Mouse (Mus musculus): Measurements from ENCODE around the gene Ifitm1.
"Not testable (repeated sequence)": the region's sequence is repeated elsewhere in the genome, so short reads cannot be mapped to it uniquely, and the experiment has no call there.

The Ifitm1 gene

DNA sequence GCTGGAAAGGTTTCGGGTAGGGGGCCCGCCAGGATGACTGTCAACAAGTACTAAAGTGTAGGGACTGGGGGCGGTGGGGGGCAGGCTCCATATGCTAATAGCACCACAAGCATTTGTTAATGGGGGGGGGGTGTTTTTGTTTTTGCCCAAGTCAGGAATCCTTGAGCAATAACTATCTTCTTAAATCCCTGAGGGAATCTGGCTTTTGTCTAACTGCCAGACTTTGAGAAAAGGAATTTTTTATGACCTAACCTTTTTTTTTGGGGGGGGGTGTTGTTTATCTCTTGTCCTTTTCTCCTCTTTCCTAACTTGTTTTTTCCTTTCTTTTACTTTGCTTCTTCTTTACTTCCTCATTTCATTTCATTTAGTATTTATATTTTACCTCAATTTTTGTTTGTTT, 8.4 kb downstream of the Ifitm1 start:
- no peak for DNase-seq (ENCODE audit: low spot score)

DNA sequence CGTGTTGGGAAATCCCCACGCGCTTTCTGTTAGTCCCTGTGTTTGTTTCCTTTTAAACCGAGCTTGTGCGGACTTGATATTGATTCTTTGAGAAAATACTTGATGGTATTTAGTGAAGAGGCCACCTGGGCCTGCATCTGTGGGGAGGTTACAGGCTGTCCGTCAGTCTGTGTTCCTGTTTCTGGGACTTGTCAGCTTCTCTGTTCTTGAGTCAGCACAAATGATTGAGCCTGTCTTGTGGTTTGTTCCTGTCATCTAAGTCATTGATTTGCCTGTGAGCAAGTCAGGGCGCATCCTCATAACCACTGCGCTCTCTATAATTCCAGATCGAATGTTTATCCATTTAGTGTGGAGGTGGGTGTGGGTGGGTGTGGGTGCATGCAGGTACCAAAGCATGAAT, 9.7 kb downstream of the Ifitm1 start:
- DNase-seq (ENCODE audit: low spot score) = not testable (repeated sequence)

GRCm38 (mm10) chr7:140981704-140982103, 14.7 kb downstream of the Ifitm1 start:
- DNase-seq (ENCODE audit: low spot score) = no peak

- no peak for DNase-seq (ENCODE audit: low spot score)
These were observed 15.9 kb downstream of the Ifitm1 start for GRCm38 (mm10) chr7:140982971-140983370.

GRCm38 (mm10) chr7:140987182-140988138, 20.4 kb downstream of the Ifitm1 start:
- DNase-seq (ENCODE audit: low spot score) = no peak

GRCm38 (mm10) chr7:140989022-140989421, 22.0 kb downstream of the Ifitm1 start:
- no peak for DNase-seq (ENCODE audit: low spot score)

DNA sequence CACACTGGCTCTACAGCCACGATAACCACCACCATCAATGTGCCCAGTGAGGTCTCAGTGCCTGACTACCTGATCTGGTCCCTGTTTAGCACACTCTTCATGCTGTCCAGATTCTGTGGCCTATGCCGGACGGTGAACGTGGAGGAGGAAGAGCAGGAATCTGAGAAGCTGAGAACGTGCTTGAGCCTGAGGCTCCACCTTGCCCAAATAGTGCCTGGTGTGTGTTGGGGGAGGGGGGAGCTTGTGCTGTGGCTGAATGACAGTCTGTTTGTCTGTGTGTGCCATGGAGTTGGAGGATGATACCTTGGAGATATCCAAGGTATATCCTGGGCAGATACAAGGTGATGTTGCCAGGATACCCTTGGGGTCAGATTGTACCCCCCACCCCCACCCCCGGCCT, 23.2 kb downstream of the Ifitm1 start:
- DNase-seq (ENCODE audit: low spot score) = no peak

DNA sequence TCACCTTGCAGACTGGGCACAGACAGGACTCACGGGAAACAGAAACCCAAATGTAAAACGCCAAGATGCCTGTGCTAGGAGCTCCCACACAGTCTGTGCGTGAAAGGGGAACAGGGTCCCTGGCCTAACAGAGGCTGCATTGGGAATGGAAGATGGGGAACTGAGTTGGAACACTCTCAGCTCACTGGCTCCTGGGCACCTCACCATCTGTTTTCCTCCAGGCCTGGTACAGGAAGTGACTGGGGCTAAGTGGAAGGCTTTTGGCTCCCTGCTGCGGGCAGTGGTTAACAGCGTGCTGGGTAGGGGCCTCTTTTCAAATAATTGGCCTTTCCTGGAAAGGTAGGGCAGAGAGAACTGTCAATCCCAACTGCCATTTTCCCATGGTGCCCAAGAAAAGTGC, 23.6 kb downstream of the Ifitm1 start:
- DNase-seq (ENCODE audit: low spot score) = no peak

- no peak for DNase-seq (ENCODE audit: low spot score)
These were observed 24.2 kb downstream of the Ifitm1 start for GRCm38 (mm10) chr7:140991117-140991689.

GRCm38 (mm10) chr7:140997817-140998216, 30.8 kb downstream of the Ifitm1 start:
- no peak for DNase-seq (ENCODE audit: low spot score)

GRCm38 (mm10) chr7:140998853-140999700, 32.1 kb downstream of the Ifitm1 start:
- DNase-seq (ENCODE audit: low spot score) = no peak

GRCm38 (mm10) chr7:141000881-141001708, 34.1 kb downstream of the Ifitm1 start:
- DNase-seq (ENCODE audit: low spot score) = no peak

- no peak for DNase-seq (ENCODE audit: low spot score)
These were observed 36.4 kb downstream of the Ifitm1 start for GRCm38 (mm10) chr7:141003248-141004010.

GRCm38 (mm10) chr7:141006446-141006845, 39.4 kb downstream of the Ifitm1 start:
- no peak for DNase-seq (ENCODE audit: low spot score)

- no peak for DNase-seq (ENCODE audit: low spot score)
These were observed 39.9 kb downstream of the Ifitm1 start for GRCm38 (mm10) chr7:141006914-141007313.

GRCm38 (mm10) chr7:141008312-141008761, 41.3 kb downstream of the Ifitm1 start:
- no peak for DNase-seq (ENCODE audit: low spot score)

- DNase-seq (ENCODE audit: low spot score) = peak; percentile 74
These were observed 42.1 kb downstream of the Ifitm1 start for GRCm38 (mm10) chr7:141008938-141009660.

- DNase-seq (ENCODE audit: low spot score) = no peak
These were observed 42.6 kb downstream of the Ifitm1 start for GRCm38 (mm10) chr7:141009665-141010064.

DNA sequence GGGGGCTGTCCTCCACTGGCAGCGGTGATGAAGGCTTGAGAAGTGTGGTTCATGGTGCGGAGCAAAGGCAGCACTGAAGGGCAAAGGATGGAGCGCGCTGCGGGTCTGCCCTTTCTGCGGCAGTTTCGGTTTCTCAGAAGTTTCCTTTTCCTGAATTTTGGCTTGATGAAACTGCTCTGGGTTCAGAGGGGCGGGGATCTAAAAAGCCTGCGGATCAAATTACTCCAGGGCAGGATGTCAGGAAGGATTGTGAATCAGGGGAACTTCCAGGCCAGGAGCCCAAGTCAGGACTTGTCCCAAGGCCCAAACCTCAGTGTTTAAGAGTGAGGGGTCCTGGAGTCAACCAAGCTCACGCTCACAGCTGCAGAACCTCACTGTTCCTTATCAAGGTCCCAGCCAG, 43.6 kb downstream of the Ifitm1 start, which contains the start of gene Ifitm3:
TSS of gene Ifitm3 (minus strand) at position 178 of the 400 bp plus-strand sequence.
- DNase-seq (ENCODE audit: low spot score) = no peak

- DNase-seq (ENCODE audit: low spot score) = no peak
These were observed 44.3 kb downstream of the Ifitm1 start for GRCm38 (mm10) chr7:141011238-141011770.
